Mouse (Mus musculus): ENCODE results near the gene Arhgef39. TPM values are rescaled to one million over a fixed set of nuclear protein-coding genes. Genes with fewer than 3 reads are reported as not detected.

Gene Arhgef39
- not detected in 2 replicates for polyA plus RNA-seq (2012; ENCODE audit: insufficient read depth, insufficient read length, low replicate concordance, missing spikeins)

DNA sequence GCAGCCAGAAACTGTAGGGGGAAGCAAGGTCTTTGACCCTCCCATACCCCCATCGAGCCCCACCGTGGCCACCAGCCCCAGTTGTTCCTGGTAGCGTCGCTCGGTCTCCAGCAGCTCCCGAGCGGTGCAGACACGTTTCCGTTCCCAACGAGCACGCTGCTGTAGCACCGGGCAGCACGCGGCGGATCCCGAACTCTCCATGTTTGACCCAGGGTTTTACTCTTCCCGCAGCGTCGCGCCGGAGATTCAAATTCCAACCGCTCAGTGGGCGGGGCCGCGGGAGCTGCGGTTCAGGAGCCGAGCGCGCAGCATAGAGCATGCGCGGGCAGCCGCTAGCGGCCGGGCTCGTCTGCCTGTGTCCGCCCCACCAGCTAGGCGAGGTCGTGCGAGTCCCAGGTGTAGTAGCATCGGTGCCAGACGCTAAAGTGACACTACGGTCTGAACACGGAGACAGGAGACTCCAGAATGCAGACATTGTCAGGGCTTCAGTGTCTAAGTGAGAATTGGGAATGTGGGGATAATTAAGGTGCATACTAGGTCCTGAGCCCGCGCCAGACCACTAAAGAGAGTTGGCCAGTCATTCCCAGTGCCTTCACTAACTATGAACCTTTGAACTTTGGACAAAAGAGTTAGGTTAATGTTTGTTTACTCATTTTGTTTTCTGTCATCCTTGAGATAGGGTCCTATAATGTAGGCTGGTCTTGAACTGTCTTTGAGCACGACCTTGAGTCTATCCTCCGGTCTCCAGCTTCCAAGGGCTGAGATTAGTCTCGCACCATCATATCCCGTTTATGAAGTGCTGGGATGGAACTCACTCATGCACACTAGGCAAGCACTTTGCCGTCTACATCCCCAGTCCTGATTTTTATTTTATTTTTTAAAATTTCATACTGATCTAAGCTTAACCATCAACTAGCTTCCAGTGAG lies at the start of gene Arhgef39:
Gene Arhgef39, minus strand, starts transcription at position 289 of the 927 bp plus-strand sequence.
- H3K27ac ChIP-seq (ENCODE audit: insufficient read depth, low read depth, low read length), result no peak within 1 kb of the TSS
- H3K4me1 ChIP-seq (ENCODE audit: control insufficient read depth, insufficient read depth, low read length), result peaks cover 5% of the 10 kb centered on the region; the same call in 1 of the 2 replicates
- TF ChIP-seq CTCF (IDR thresholded peaks at IDR 0.05; ENCODE audit: insufficient read depth, low read depth, low read length) (no peak), POLR2A (IDR thresholded peaks at IDR 0.05; ENCODE audit: insufficient read depth, low read depth, low read length) (peak; percentile 46)
- 5% methylated on average over 50 of the region's 50 CpGs for WGBS
- H3K4me3 ChIP-seq (ENCODE audit: insufficient read depth, low read depth, low read length), result peak within 1 kb of the TSS; percentile 55

DNA sequence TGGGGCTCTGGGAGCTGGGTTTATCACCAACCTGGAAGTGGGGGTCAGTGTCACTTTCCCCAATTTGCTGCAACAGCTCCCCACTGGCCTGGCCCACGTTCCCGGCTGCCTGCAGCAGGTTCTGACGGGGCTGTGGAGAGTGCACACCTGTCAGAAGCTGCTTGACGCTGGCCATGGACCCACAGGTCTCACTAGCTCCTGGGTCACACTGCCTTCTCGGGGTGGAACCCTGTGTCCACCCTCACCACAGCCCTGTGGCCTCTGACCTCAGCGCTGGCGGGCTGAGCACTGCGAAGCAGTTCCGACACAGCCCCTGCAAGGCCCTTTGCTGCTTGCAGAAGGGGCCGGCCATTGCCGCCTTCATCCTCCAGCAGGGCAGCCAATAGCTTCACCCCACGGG lies 49.6 kb upstream of the Arhgef39 start:
- H3K4me1 ChIP-seq (ENCODE audit: control insufficient read depth, insufficient read depth, low read length), result no peaks in the 10 kb centered on the region
- no peak for TF ChIP-seq POLR2A (IDR thresholded peaks at IDR 0.05; ENCODE audit: insufficient read depth, low read depth, low read length)
- no peak for TF ChIP-seq CTCF (IDR thresholded peaks at IDR 0.05; ENCODE audit: insufficient read depth, low read depth, low read length)
- WGBS, result 95% methylated on average over 12 of the region's 12 CpGs
- no peak overlapping the region for H3K27ac ChIP-seq (ENCODE audit: insufficient read depth, low read depth, low read length)
- H3K4me3 ChIP-seq (ENCODE audit: insufficient read depth, low read depth, low read length), result no peak overlapping the region

DNA sequence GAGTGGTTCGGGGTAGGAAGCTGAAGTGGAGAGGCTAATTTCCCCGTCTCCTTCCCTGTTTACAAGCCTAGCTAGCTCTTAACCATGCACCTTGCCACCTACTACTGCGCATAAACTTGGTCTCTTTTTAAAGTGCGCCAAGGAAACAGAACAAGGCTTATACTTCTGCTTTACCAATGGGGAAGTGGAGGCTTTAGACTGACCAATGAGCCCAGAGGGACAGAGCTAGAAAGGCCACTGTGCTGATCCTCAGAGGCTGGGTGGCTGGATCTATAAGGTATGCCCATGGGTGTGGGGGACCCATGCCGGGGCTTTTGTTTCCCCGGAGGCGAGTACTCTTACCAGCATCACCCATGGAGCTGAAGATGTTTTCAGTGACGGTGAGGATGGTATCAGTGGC lies 47.7 kb upstream of the Arhgef39 start:
- H3K4me3 ChIP-seq (ENCODE audit: insufficient read depth, low read depth, low read length), result no peak overlapping the region
- TF ChIP-seq POLR2A (IDR thresholded peaks at IDR 0.05; ENCODE audit: insufficient read depth, low read depth, low read length), result no peak
- TF ChIP-seq CTCF (IDR thresholded peaks at IDR 0.05; ENCODE audit: insufficient read depth, low read depth, low read length), result no peak
- WGBS, result 93% methylated on average over 8 of the region's 8 CpGs

DNA sequence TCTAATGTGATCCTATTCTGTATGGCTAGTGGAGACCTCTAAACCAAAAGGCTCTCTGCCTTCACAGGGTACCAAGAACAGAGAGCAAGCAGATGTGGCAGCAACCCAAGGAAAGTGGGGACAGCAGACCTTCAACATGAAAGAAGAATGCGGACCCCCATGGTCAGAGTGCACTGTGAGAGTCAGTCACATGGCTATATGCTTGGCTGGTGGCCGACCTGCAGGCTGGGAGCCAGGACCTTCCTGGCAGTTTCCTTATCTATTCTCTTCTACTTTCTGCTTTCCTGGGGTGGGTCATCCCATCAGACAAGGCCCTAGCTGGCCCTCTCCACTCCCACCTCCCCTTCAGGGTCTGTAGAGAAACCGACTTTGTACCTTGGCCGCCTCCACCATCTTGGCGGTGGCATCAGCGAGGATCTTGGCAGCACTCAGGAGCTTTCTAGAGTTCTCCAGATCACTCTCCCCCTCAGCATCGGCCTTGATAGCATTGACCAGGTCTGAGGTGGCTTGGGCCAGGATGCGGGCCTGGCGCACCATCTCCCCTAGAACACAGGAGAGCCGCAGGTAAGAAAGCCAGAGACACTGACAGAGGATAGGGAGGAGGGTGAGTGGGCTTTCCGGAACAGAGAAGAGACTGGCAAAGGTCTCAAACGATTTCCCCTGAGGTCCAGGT lies 47.0 kb upstream of the Arhgef39 start:
- Histone ChIP-seq H3K4me1 (ENCODE audit: control insufficient read depth, insufficient read depth, low read length) (no peaks in the 10 kb centered on the region), H3K4me3 (ENCODE audit: insufficient read depth, low read depth, low read length) (no peak overlapping the region), H3K27ac (ENCODE audit: insufficient read depth, low read depth, low read length) (no peak overlapping the region)
- TF ChIP-seq CTCF (IDR thresholded peaks at IDR 0.05; ENCODE audit: insufficient read depth, low read depth, low read length), result no peak
- TF ChIP-seq POLR2A (IDR thresholded peaks at IDR 0.05; ENCODE audit: insufficient read depth, low read depth, low read length), result no peak
- 84% methylated on average over 12 of the region's 12 CpGs for WGBS

More for the DNA sequence above, 47.7 kb upstream of the Arhgef39 start:
- Histone ChIP-seq H3K4me1 (ENCODE audit: control insufficient read depth, insufficient read depth, low read length) (no peaks in the 10 kb centered on the region), H3K27ac (ENCODE audit: insufficient read depth, low read depth, low read length) (no peak overlapping the region)

DNA sequence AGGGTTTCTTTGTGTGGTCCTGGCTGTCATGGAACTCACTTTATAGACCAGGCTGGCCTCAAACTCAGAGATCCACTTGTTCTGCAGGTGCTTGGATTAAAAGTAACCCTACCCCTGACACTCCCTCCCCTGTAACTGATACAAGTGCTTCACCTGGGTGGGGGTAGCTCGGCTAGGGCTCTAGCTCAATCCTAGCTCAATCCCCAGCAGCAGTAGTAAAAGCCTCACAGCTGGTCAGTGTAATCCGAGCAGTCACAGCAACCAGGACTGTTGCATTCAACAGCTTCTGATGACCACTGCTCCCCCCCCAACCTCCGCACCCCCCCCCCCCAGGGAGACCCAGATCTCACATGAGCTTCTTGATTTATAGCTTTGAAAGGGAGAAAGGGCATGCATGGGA lies 42.5 kb upstream of the Arhgef39 start:
- H3K4me1 ChIP-seq (ENCODE audit: control insufficient read depth, insufficient read depth, low read length), result no peaks in the 10 kb centered on the region
- 77% methylated on average over 3 of the region's 3 CpGs for WGBS
- no peak overlapping the region for H3K27ac ChIP-seq (ENCODE audit: insufficient read depth, low read depth, low read length)
- TF ChIP-seq CTCF (IDR thresholded peaks at IDR 0.05; ENCODE audit: insufficient read depth, low read depth, low read length), result no peak
- H3K4me3 ChIP-seq (ENCODE audit: insufficient read depth, low read depth, low read length), result no peak overlapping the region

DNA sequence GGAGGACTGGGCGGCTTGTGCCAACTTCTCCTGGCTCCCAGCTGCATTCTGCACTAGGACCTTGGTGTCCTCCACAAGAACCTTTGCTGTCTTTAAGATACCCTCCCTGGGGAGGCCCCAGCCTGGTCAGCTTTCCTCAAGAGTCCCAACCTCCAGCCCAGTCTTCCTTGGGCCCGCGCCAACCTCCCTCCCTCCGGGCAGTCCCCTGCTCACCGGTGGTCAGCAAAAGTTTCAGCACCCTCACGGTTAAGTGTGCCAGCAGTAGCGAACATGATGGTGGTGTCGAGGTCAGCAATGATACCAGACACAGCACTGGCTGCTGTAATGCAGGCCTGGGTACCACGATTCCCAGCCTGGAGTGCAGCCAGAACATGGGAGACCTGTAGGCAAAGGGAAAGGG lies 36.5 kb upstream of the Arhgef39 start:
- Histone ChIP-seq H3K4me3 (ENCODE audit: insufficient read depth, low read depth, low read length) (no peak overlapping the region), H3K27ac (ENCODE audit: insufficient read depth, low read depth, low read length) (no peak overlapping the region), H3K4me1 (ENCODE audit: control insufficient read depth, insufficient read depth, low read length) (no peaks in the 10 kb centered on the region)
- 90% methylated on average over 9 of the region's 9 CpGs for whole genome bisulfite sequencing
- TF ChIP-seq CTCF (IDR thresholded peaks at IDR 0.05; ENCODE audit: insufficient read depth, low read depth, low read length), result no peak
- TF ChIP-seq POLR2A (IDR thresholded peaks at IDR 0.05; ENCODE audit: insufficient read depth, low read depth, low read length), result no peak

DNA sequence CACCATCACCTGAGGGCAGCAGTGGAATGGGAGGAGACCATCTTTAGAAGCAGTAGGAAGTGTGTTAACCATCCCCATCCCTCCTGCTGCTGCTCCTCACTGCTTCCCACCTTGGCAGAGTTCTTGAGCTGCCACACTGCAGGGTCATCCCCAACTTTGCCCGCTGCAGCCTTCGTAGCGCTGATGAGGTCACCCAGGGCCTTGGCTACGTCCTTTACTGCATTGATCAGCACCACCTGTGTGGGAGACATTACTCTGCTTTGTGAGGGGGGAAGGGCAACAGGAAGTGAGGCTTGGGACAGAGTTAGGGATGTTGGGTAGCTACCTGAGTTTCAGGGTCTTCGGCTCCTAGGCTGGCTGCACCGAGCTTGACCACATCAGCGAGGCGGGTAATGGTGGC lies 36.1 kb upstream of the Arhgef39 start:
- no peaks in the 10 kb centered on the region for H3K4me1 ChIP-seq (ENCODE audit: control insufficient read depth, insufficient read depth, low read length)
- WGBS, result 97% methylated on average over 8 of the region's 8 CpGs
- no peak overlapping the region for H3K27ac ChIP-seq (ENCODE audit: insufficient read depth, low read depth, low read length)
- no peak overlapping the region for H3K4me3 ChIP-seq (ENCODE audit: insufficient read depth, low read depth, low read length)
- TF ChIP-seq CTCF (IDR thresholded peaks at IDR 0.05; ENCODE audit: insufficient read depth, low read depth, low read length), result no peak
- TF ChIP-seq POLR2A (IDR thresholded peaks at IDR 0.05; ENCODE audit: insufficient read depth, low read depth, low read length), result no peak

DNA sequence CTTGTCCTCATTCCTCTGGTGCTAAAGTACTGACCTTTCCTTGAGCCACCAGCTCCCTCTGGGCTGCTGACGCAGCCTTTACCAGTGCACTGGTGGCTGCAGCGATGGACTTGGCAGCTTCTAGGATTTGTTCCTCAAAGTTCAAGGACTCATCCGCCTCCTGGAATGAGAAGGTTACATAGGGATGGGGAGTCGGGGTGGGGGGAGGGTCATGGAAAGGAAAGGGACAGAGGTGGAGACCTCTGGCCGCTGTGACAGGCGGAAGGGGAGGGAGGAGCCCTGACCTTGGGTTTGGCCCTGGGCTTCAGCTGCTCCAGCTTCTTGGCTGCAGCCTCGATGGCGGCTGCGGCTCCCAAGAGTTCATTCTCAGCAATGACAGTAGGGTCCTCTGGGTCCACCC lies 33.8 kb upstream of the Arhgef39 start:
- Histone ChIP-seq H3K27ac (ENCODE audit: insufficient read depth, low read depth, low read length) (no peak overlapping the region), H3K4me3 (ENCODE audit: insufficient read depth, low read depth, low read length) (no peak overlapping the region), H3K4me1 (ENCODE audit: control insufficient read depth, insufficient read depth, low read length) (no peaks in the 10 kb centered on the region)
- TF ChIP-seq POLR2A (IDR thresholded peaks at IDR 0.05; ENCODE audit: insufficient read depth, low read depth, low read length), result no peak
- TF ChIP-seq CTCF (IDR thresholded peaks at IDR 0.05; ENCODE audit: insufficient read depth, low read depth, low read length), result no peak
- 85% methylated on average over 9 of the region's 9 CpGs for WGBS

DNA sequence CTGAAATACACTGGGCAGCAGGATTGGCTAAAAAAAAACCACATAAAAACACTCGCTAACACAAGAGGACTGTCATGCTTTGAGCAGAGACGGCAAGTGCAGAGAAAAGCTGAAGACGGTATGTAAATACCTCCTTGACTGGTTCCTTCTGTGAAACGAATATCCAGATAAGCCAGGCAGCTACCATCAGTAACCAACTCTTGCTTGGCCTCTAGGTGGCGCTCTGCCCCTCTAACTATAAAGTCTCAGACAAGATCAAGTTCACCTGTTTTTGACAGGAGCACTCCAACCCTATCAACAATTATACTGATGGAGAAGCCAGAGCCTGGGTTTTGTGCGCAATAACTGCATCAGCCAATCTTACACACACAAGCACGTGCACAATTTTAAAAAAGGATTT lies 31.1 kb upstream of the Arhgef39 start:
- TF ChIP-seq POLR2A (IDR thresholded peaks at IDR 0.05; ENCODE audit: insufficient read depth, low read depth, low read length), result no peak
- TF ChIP-seq CTCF (IDR thresholded peaks at IDR 0.05; ENCODE audit: insufficient read depth, low read depth, low read length), result no peak
- Histone ChIP-seq H3K27ac (ENCODE audit: insufficient read depth, low read depth, low read length) (no peak overlapping the region), H3K4me1 (ENCODE audit: control insufficient read depth, insufficient read depth, low read length) (no peaks in the 10 kb centered on the region), H3K4me3 (ENCODE audit: insufficient read depth, low read depth, low read length) (no peak overlapping the region)
- WGBS, result 20% methylated on average over 7 of the region's 7 CpGs

All from olfactory bulb, adult 2 months (tissue).